Mouse (Mus musculus) olfactory bulb, adult 2 months (tissue): Measurements from ENCODE around the gene Crtac1.

Experiments
- CTCF ChIP-seq: fragments of 200-500 bp; IDR thresholded peaks from 2 replicates; pipeline ENCODE4 v1.5.1; 2012; ENCODE audit warnings: low read depth, mild to moderate bottlenecking, low read length, moderate library complexity; ENCODE audit not compliant: insufficient read depth
- POLR2A ChIP-seq: fragments of 200-500 bp; IDR thresholded peaks from 2 replicates; pipeline ENCODE4 v1.6.1; 2012; ENCODE audit warnings: mild to moderate bottlenecking, low read depth, low read length, moderate library complexity; ENCODE audit not compliant: insufficient read depth

GRCm38 (mm10) chr19:42380981-42381373 lies 50.6 kb downstream of the Crtac1 start:
- TF ChIP-seq CTCF (no peak), POLR2A (no peak)
